Mouse (Mus musculus): Measurements from ENCODE around the gene Abcc1.

DNA sequence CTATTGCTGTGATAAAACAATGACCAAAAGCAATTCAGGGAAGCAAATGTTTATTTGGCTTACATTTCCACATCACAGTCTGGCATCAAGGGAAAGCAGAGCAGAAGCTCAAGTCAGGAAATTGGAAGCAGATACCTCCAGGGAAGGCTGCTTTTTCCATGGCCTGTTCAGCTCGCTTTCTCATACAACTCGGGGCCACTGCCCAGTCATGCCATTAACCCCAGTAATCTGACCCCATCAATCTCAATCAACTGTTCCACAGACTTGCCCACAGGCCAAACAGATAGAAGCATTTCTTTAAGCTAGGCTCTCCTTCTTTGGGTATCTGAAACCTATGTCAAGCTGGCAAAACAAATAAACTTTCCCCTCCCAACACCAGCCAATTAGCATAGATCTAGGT, 145.1 kb downstream of the Abcc1 start:
- no peak for TF ChIP-seq CTCF (IDR thresholded peaks at IDR 0.05; ENCODE audit: low read depth, low read length)
- TF ChIP-seq POLR2A (IDR thresholded peaks at IDR 0.05; ENCODE audit: borderline replicate concordance, low read depth, low read length): no peak

All from bone marrow macrophage, adult 2 months (primary cell).